Mouse (Mus musculus) erythroblast, embryonic 14.5 days (primary cell): Measurements from ENCODE around the gene Tcf12.

Source experiments
- GATA1 ChIP-seq: IDR thresholded peaks from 2 replicates; pipeline ENCODE4 v1.6.1; 2012; ENCODE audit warnings: low read length, inconsistent platforms, mixed read lengths
- TAL1 ChIP-seq: IDR thresholded peaks from 3 replicates; pipeline ENCODE4 v1.6.1; 2012; ENCODE audit warnings: low read length, inconsistent platforms, mixed read lengths

DNA sequence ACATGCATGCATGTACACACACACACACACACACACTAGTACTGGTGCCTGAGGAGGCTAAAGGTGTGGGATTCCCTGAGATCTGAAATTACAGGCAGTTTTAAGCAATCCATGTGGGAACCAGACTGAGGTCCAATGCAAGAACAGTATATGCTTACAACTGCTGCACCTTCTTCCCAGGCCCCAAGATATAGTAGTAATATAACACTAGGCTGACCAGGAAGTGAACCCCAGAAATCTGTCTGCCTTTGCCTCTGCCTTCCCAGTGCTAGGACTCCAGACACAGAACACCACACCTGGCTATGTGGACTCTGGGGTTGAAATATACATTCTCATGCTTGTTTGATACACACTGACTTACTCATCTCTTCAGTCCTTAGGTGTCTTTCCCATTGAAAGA is 6.8 kb upstream of the Tcf12 start:
- TF ChIP-seq GATA1: no peak
- no peak for TF ChIP-seq TAL1
